Mouse (Mus musculus) inflammation-experienced regulatory T-cells, adult 16 weeks (primary cell): Measurements from ENCODE around the gene Chchd6. TPM values are rescaled to one million over a fixed set of nuclear protein-coding genes. Genes with fewer than 3 reads are reported as not detected.

Experiments
- polyA plus RNA-seq: library from polyadenylated mRNA; unstranded; fragments of 100-300 nt; shearing (Covaris generic); gene quantifications from one replicate; pipeline ENCODE4 v1.2.1, GENCODE M21; 2017

Gene Chchd6
- 7.7 TPM for polyA plus RNA-seq

DNA sequence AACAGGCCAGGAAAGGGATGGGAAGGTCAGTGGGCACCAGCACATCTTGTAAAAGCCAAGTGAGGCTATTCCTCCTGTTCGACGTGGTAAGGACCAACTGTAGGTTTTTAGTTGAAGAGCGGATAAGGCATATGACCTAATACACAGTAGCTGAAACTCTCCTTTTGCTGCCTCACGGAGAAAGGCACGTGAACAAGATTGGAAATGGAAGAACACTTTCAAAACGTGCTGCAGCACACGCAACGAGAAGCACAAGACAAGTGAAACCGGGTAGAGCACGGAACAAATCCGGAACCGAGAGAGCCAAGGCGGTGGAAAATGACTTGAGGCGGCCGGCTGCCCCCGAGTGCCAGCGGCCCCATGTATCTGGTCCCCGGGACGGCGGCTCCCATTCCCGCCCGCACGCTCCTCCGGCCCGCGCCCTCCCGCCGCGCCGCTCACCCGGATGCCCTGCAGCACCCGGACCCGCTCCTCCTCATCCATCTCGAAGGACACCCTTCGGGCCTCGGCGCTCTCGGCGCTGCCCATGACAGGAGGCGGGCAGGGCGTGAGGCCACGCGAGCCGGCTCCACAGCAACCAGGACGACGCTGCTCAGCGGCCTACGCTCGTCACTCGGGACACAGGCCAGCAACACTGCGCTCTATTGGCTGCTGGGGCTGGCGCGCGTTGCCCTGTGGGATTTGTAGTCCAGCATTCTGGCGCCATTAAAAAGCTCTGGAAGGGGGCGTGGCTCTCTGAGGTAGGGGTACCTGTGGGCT, at the start of gene Chchd6:
TSS of gene Chchd6 (minus strand) at position 635 of the 759 bp plus-strand sequence.

GRCm38 (mm10) chr6:89643798-89644270, 48.4 kb upstream of the Chchd6 start, which contains the start of gene Txnrd3:
Gene Txnrd3, plus strand, starts transcription at chr6:89643988.

GRCm38 (mm10) chr6:89362281-89363106, 233.0 kb downstream of the Chchd6 start, which contains the start of gene Plxna1:
Gene Plxna1, minus strand, starts transcription at chr6:89362620.

Other genes with a start within 250 kb of the Chchd6 start
- gene Plxna1, start 233.0 kb downstream of the Chchd6 start, polyA plus RNA-seq: 1.5 TPM
- 1.6 TPM for gene Txnrd3, start 48.3 kb upstream of the Chchd6 start, polyA plus RNA-seq
- gene Vmn1r40, start 111.9 kb upstream of the Chchd6 start, polyA plus RNA-seq: not detected
- not detected for gene Vmn1r41, start 145.1 kb upstream of the Chchd6 start, polyA plus RNA-seq